Mouse (Mus musculus) lung, postnatal 0 days (tissue): ENCODE measurements at regions not wholly inside any gene's neighbourhood (a gene's known extent, or its start where the extent isn't known, plus 50 kb on each side); places are given as distances from the start of the nearest gene placed in this dataset.

Experiments
- ATAC-seq: fragments of 200-750 bp; cut with Nextera tagmentation; 2 replicates; pipeline ENCODE4 v1.8.0; 2017; ENCODE audit warnings: moderate library complexity
- DNase-seq: peaks from one replicate; pipeline ENCODE4 v3.0.0-alpha.2; 2016; ENCODE audit warnings: low spot score
- H3K27ac ChIP-seq: fragments of 300-500 bp; sonication (generic); 2 replicates; pipeline ENCODE4 v1.5.1; 2014; ENCODE audit warnings: antibody characterized with exemption, mild to moderate bottlenecking, low read length, mixed read lengths
- H3K27me3 ChIP-seq: fragments of 300-500 bp; sonication (generic); replicated peaks from 2 replicates; pipeline ENCODE4 v1.6.1; 2014; ENCODE audit warnings: low read length, mixed read lengths; ENCODE audit not compliant: insufficient read depth
- H3K36me3 ChIP-seq: fragments of 300-500 bp; sonication (generic); 2 replicates; pipeline ENCODE4 v1.6.1; 2014; ENCODE audit warnings: low read length, mixed read lengths; ENCODE audit not compliant: insufficient read depth
- H3K4me1 ChIP-seq: fragments of 300-500 bp; sonication (generic); 2 replicates; pipeline ENCODE4 v1.6.1; 2014; ENCODE audit warnings: antibody characterized with exemption, low read depth, low read length, mixed read lengths; ENCODE audit not compliant: insufficient read depth
- H3K4me2 ChIP-seq: fragments of 300-500 bp; sonication (generic); replicated peaks from 2 replicates; pipeline ENCODE4 v1.6.1; 2014; ENCODE audit warnings: low read depth, mild to moderate bottlenecking, low read length, moderate library complexity, mixed read lengths
- H3K4me3 ChIP-seq: fragments of 300-500 bp; sonication (generic); 2 replicates; pipeline ENCODE4 v1.5.1; 2014; ENCODE audit warnings: low read depth, low read length
- H3K9ac ChIP-seq: fragments of 300-500 bp; sonication (generic); replicated peaks from 2 replicates; pipeline ENCODE4 v1.6.1; 2014; ENCODE audit warnings: low read depth, mild to moderate bottlenecking
- H3K9me3 ChIP-seq: fragments of 300-500 bp; sonication (generic); 2 replicates; pipeline ENCODE4 v1.6.1; 2016; ENCODE audit warnings: low read length, mixed read lengths
- CTCF ChIP-seq: IDR thresholded peaks from 2 replicates; pipeline ENCODE4 v1.5.1; 2016; ENCODE audit warnings: antibody characterized with exemption, mild to moderate bottlenecking
- EP300 ChIP-seq: IDR thresholded peaks from 2 replicates; pipeline ENCODE4 v1.6.1; 2016; ENCODE audit warnings: antibody characterized with exemption, mild to moderate bottlenecking, control low read depth
- WGBS: fragments of 180-500 bp; shearing (Covaris S2); extraction: QIAGEN DNeasy Blood & Tissue Kit; methylation state at CpG from one replicate; pipeline ENCODE4 v1.1.7; 2014; 5-methylcytosine and 5-hydroxymethylcytosine counted together

GRCm38 (mm10) chr2:34056552-34056951 lies 168.8 kb upstream of the Mvb12b start:
- H3K9ac ChIP-seq: no peak overlapping the region
- DNase-seq (no peak), ATAC-seq (no peak)
- no peaks in the 10 kb centered on the region for H3K4me1 ChIP-seq
- no peaks in the 10 kb centered on the region for H3K27me3 ChIP-seq
- WGBS: 74% methylated on average over 13 of the region's 13 CpGs
- no peak overlapping the region for H3K4me2 ChIP-seq
- no peak overlapping the region for H3K4me3 ChIP-seq
- H3K9me3 ChIP-seq: no peaks in the 10 kb centered on the region
- no peak overlapping the region for H3K27ac ChIP-seq
- TF ChIP-seq EP300: no peak
- no peak for TF ChIP-seq CTCF
- H3K36me3 ChIP-seq: no peaks in the 10 kb centered on the region

- H3K27me3 ChIP-seq: no peaks in the 10 kb centered on the region
- DNase-seq: no peak
- H3K9ac ChIP-seq: no peak overlapping the region
- TF ChIP-seq CTCF (peak; percentile 28; the same call in 1 of the 2 replicates), EP300 (no peak)
- no peak overlapping the region for H3K27ac ChIP-seq
- H3K4me3 ChIP-seq: no peak overlapping the region
- H3K36me3 ChIP-seq: no peaks in the 10 kb centered on the region
- H3K9me3 ChIP-seq: no peaks in the 10 kb centered on the region
- no peak overlapping the region for H3K4me2 ChIP-seq
- H3K4me1 ChIP-seq: no peaks in the 10 kb centered on the region
- 80% methylated on average over 5 of the region's 5 CpGs for WGBS
- ATAC-seq: no peak
Observed at GRCm38 (mm10) chr2:34043064-34043463, 155.3 kb upstream of the Mvb12b start.

GRCm38 (mm10) chr2:34042336-34042735 lies 154.6 kb upstream of the Mvb12b start:
- Histone ChIP-seq H3K9ac (no peak overlapping the region), H3K4me3 (no peak overlapping the region), H3K4me1 (no peaks in the 10 kb centered on the region), H3K9me3 (no peaks in the 10 kb centered on the region), H3K27me3 (no peaks in the 10 kb centered on the region), H3K36me3 (no peaks in the 10 kb centered on the region), H3K27ac (no peak overlapping the region), H3K4me2 (no peak overlapping the region)
- WGBS: 32% methylated on average over 7 of the region's 7 CpGs
- no peak for TF ChIP-seq CTCF
- no peak for TF ChIP-seq EP300
- ATAC-seq: no peak
- no peak for DNase-seq

- DNase-seq (no peak), ATAC-seq (no peak)
- WGBS: 53% methylated on average over 8 of the region's 8 CpGs
- Histone ChIP-seq H3K4me1 (no peaks in the 10 kb centered on the region), H3K27ac (no peak overlapping the region), H3K36me3 (no peaks in the 10 kb centered on the region), H3K4me2 (no peak overlapping the region), H3K4me3 (no peak overlapping the region), H3K9me3 (no peaks in the 10 kb centered on the region), H3K9ac (no peak overlapping the region), H3K27me3 (no peaks in the 10 kb centered on the region)
- TF ChIP-seq CTCF (no peak), EP300 (no peak)
Observed at GRCm38 (mm10) chr2:34038982-34039381, 151.2 kb upstream of the Mvb12b start.

- Histone ChIP-seq H3K4me1 (peaks cover 10% of the 10 kb centered on the region; the same call in 1 of the 2 replicates), H3K9me3 (no peaks in the 10 kb centered on the region), H3K4me3 (no peak overlapping the region), H3K4me2 (no peak overlapping the region), H3K27ac (no peak overlapping the region), H3K36me3 (no peaks in the 10 kb centered on the region), H3K27me3 (no peaks in the 10 kb centered on the region), H3K9ac (no peak overlapping the region)
- WGBS: 41% methylated on average over 11 of the region's 11 CpGs
- DNase-seq: no peak
- ATAC-seq: no peak
- TF ChIP-seq EP300: no peak
- TF ChIP-seq CTCF: no peak
Observed at GRCm38 (mm10) chr2:34033212-34033611, 145.5 kb upstream of the Mvb12b start.

GRCm38 (mm10) chr2:34031421-34031820 lies 143.7 kb upstream of the Mvb12b start:
- Histone ChIP-seq H3K4me1 (peaks cover 10% of the 10 kb centered on the region; the same call in 1 of the 2 replicates), H3K4me3 (no peak overlapping the region), H3K9ac (no peak overlapping the region), H3K4me2 (peak overlapping the region; percentile 19; the same call in 1 of the 2 replicates), H3K36me3 (no peaks in the 10 kb centered on the region), H3K27ac (peak overlapping the region; percentile 38; the same call in 1 of the 2 replicates), H3K27me3 (no peaks in the 10 kb centered on the region), H3K9me3 (no peaks in the 10 kb centered on the region)
- peak; percentile 11 for DNase-seq
- no peak for TF ChIP-seq CTCF
- TF ChIP-seq EP300: no peak
- 18% methylated on average over 7 of the region's 7 CpGs for WGBS
- ATAC-seq: no peak

GRCm38 (mm10) chr2:34031001-34031412 lies 143.3 kb upstream of the Mvb12b start:
- TF ChIP-seq EP300 (no peak), CTCF (no peak)
- Histone ChIP-seq H3K4me2 (peak overlapping the region; percentile 19; the same call in 1 of the 2 replicates), H3K36me3 (no peaks in the 10 kb centered on the region), H3K9ac (no peak overlapping the region), H3K4me1 (peaks cover 10% of the 10 kb centered on the region; the same call in 1 of the 2 replicates), H3K9me3 (no peaks in the 10 kb centered on the region), H3K4me3 (no peak overlapping the region), H3K27me3 (no peaks in the 10 kb centered on the region), H3K27ac (peak overlapping the region; percentile 38; the same call in 1 of the 2 replicates)
- 0 out of 2 replicates have a peak, but pooled peaks have one; percentile 7 for ATAC-seq
- peak; percentile 32 for DNase-seq
- WGBS: 7% methylated on average over 11 of the region's 11 CpGs
